Mouse (Mus musculus) right cerebral cortex, postnatal 25 days (tissue): Measurements from ENCODE around the gene Tagln2.

Source experiments
- DNase-seq: peaks from one replicate; pipeline ENCODE4 v3.0.0; 2022

Tagln2 gene

GRCm38 (mm10) chr1:172499765-172500441 lies at the start of gene Tagln2:
Gene Tagln2, plus strand, starts transcription at chr1:172500047.
- no peak for DNase-seq

GRCm38 (mm10) chr1:172450226-172450625 lies 49.6 kb upstream of the Tagln2 start:
- no peak for DNase-seq

GRCm38 (mm10) chr1:172450848-172451470 lies 48.9 kb upstream of the Tagln2 start:
- DNase-seq: no peak

- DNase-seq: no peak
Observed at GRCm38 (mm10) chr1:172452911-172453310, 46.9 kb upstream of the Tagln2 start.

- no peak for DNase-seq
Observed at GRCm38 (mm10) chr1:172453810-172454209, 46.0 kb upstream of the Tagln2 start.

- DNase-seq: no peak
Observed at GRCm38 (mm10) chr1:172455416-172455815, 44.4 kb upstream of the Tagln2 start.

- DNase-seq: no peak
Observed at GRCm38 (mm10) chr1:172456001-172456677, 43.7 kb upstream of the Tagln2 start.

GRCm38 (mm10) chr1:172457196-172457595 lies 42.7 kb upstream of the Tagln2 start:
- DNase-seq: no peak

GRCm38 (mm10) chr1:172458041-172458440 lies 41.8 kb upstream of the Tagln2 start:
- DNase-seq: no peak

- DNase-seq: no peak
Observed at GRCm38 (mm10) chr1:172461602-172462001, 38.2 kb upstream of the Tagln2 start.

- DNase-seq: no peak
Observed at GRCm38 (mm10) chr1:172462534-172462933, 37.3 kb upstream of the Tagln2 start.

- DNase-seq: no peak
Observed at GRCm38 (mm10) chr1:172463387-172464333, 36.2 kb upstream of the Tagln2 start.

- DNase-seq: no peak
Observed at GRCm38 (mm10) chr1:172468301-172468877, 31.5 kb upstream of the Tagln2 start.

- DNase-seq: no peak
Observed at GRCm38 (mm10) chr1:172469373-172469772, 30.5 kb upstream of the Tagln2 start.

- DNase-seq: no peak
Observed at GRCm38 (mm10) chr1:172469810-172470448, 29.9 kb upstream of the Tagln2 start.

- DNase-seq: no peak
Observed at GRCm38 (mm10) chr1:172472909-172473308, 26.9 kb upstream of the Tagln2 start.

- no peak for DNase-seq
Observed at GRCm38 (mm10) chr1:172474196-172474595, 25.7 kb upstream of the Tagln2 start.

- no peak for DNase-seq
Observed at GRCm38 (mm10) chr1:172475054-172475741, 24.6 kb upstream of the Tagln2 start, which contains the start of gene Slamf9. Gene Slamf9, plus strand, starts transcription at chr1:172475358.

GRCm38 (mm10) chr1:172478020-172478419 lies 21.8 kb upstream of the Tagln2 start:
- no peak for DNase-seq

- no peak for DNase-seq
Observed at GRCm38 (mm10) chr1:172480376-172480775, 19.5 kb upstream of the Tagln2 start.

GRCm38 (mm10) chr1:172481111-172481510 lies 18.7 kb upstream of the Tagln2 start:
- no peak for DNase-seq
